Mouse (Mus musculus) C2C12 (cell line): ENCODE results near the gene Dpysl4. TPM values are rescaled to one million over a fixed set of nuclear protein-coding genes. Genes with fewer than 3 reads are reported as not detected.

Experiments used
- H3K27me3 ChIP-seq: one replicate; pipeline ENCODE4 v1.6.1; 2011; ENCODE audit not compliant: control insufficient read depth, insufficient read depth, insufficient read length
- H3K36me3 ChIP-seq: one replicate; pipeline ENCODE4 v1.6.1; 2011; ENCODE audit not compliant: control insufficient read depth, insufficient read depth
- H3K4me3 ChIP-seq: one replicate; pipeline ENCODE4 v1.5.1; 2011; ENCODE audit warnings: mild to moderate bottlenecking, control low read depth; ENCODE audit not compliant: poor library complexity, insufficient read depth, severe bottlenecking
- H3K79me2 ChIP-seq: one replicate; pipeline ENCODE4 v1.6.1; 2011; ENCODE audit not compliant: control insufficient read depth, insufficient read depth
- H3K79me3 ChIP-seq: one replicate; pipeline ENCODE4 v1.6.1; 2011; ENCODE audit warnings: low read depth, control low read depth
- H3ac ChIP-seq: one replicate; pipeline ENCODE3; 2011; ENCODE audit warnings: low read depth; ENCODE audit not compliant: control insufficient read depth, insufficient read length
- CEBPB ChIP-seq: IDR thresholded peaks from one replicate; pipeline ENCODE4 v1.6.1; 2011; ENCODE audit warnings: low read depth, mild to moderate bottlenecking, control low read depth, moderate library complexity
- CTCF ChIP-seq: IDR thresholded peaks from one replicate; pipeline ENCODE4 v1.5.1; 2011; ENCODE audit not compliant: control insufficient read depth, insufficient read depth, insufficient read length
- FOSL1 ChIP-seq: IDR thresholded peaks from one replicate; pipeline ENCODE4 v1.8.0; 2011; ENCODE audit warnings: mild to moderate bottlenecking, low read length; ENCODE audit not compliant: poor library complexity, insufficient read depth, severe bottlenecking
- MAX ChIP-seq: IDR thresholded peaks from one replicate; pipeline ENCODE4 v1.6.1; 2011; ENCODE audit warnings: mild to moderate bottlenecking, control low read depth
- MYOD1 ChIP-seq: IDR thresholded peaks from one replicate; pipeline ENCODE4 v1.6.1; 2011; ENCODE audit warnings: low read depth; ENCODE audit not compliant: control insufficient read depth, insufficient read length
- MYOG ChIP-seq: IDR thresholded peaks from one replicate; pipeline ENCODE4 v1.6.1; 2011; ENCODE audit not compliant: control insufficient read depth, insufficient read length; ENCODE audit errors: extremely low read depth
- USF1 ChIP-seq: IDR thresholded peaks from one replicate; pipeline ENCODE4 v1.6.1; 2011; ENCODE audit warnings: low read depth, mild to moderate bottlenecking, control low read depth, moderate library complexity
- polyA plus RNA-seq: library from polyadenylated mRNA; unstranded; fragments of >200 nt; fragmentation: generic; extraction: Trizol; gene quantifications from one replicate; pipeline ENCODE4 v1.2.1, GENCODE M21; 2012; ENCODE audit warnings: missing spikeins

The Dpysl4 gene
- polyA plus RNA-seq, 1 experiment, result not detected

DNA sequence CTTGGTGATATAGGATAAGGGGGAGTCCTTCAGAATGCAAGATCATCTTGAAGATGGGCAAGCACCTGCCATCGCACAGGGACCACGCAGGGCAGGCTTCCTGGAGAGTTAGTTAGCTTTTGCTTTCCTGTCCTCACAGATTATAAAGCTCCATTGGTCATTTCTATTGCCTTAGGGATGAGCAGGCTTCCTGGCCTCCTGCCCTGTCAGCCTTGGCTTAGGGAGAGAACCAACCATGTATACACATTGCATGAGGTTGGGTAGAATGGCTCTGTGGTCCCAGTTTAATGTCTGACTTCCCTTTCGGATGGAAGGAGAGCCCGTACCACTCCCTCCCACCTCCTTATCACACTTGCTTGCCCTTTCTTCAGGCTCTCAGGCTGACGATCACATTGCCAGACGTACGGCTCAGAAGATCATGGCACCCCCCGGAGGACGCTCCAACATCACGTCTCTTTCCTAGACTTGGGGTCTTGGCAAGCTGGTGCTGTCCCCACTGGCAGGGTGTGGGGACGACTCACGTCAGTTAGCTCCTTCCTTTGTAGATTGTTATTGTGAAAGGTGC, 14.8 kb downstream of the Dpysl4 start:
- no peaks in the 10 kb centered on the region for H3K79me3 ChIP-seq
- no peak overlapping the region for H3K4me3 ChIP-seq
- no peaks in the 10 kb centered on the region for H3K79me2 ChIP-seq
- H3K36me3 ChIP-seq, result no peaks in the 10 kb centered on the region
- TF ChIP-seq MAX (no peak), MYOD1 (no peak), CTCF (no peak), FOSL1 (no peak), USF1 (no peak), CEBPB (no peak), MYOG (no peak)
- peaks cover 61% of the 10 kb centered on the region for H3K27me3 ChIP-seq
- no peak overlapping the region for H3ac ChIP-seq

GRCm38 (mm10) chr7:139101286-139101804, 15.5 kb downstream of the Dpysl4 start:
- H3K27me3 ChIP-seq, result peaks cover 56% of the 10 kb centered on the region
- TF ChIP-seq CEBPB, result no peak
- TF ChIP-seq CTCF, result no peak
- no peak for TF ChIP-seq MYOG
- TF ChIP-seq MYOD1, result no peak
- TF ChIP-seq FOSL1, result no peak
- TF ChIP-seq USF1, result no peak
- no peak overlapping the region for H3ac ChIP-seq
- no peaks in the 10 kb centered on the region for H3K36me3 ChIP-seq
- H3K4me3 ChIP-seq, result no peak overlapping the region
- no peaks in the 10 kb centered on the region for H3K79me2 ChIP-seq
- no peaks in the 10 kb centered on the region for H3K79me3 ChIP-seq

DNA sequence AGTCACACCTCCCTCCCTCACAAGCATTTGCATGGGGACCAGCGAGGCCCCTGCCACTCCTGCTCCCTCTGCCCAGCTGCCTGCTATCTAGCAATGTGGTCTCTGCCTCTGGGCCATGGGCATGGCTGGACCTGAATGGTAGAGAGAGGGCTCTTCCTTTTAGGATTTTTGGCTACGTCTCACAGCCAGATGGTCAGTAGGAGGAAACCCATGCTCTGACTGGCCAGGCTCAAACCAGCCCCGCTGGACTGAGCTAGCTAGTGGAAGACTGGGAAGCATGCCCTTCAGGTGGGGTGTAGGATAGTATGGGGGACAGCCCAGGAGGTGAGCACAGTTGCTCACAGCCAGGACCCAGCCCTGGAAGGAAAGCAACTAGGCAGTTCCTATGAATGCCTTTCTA, 16.0 kb downstream of the Dpysl4 start:
- no peaks in the 10 kb centered on the region for H3K79me2 ChIP-seq
- peaks cover 52% of the 10 kb centered on the region for H3K27me3 ChIP-seq
- no peaks in the 10 kb centered on the region for H3K36me3 ChIP-seq
- H3K79me3 ChIP-seq, result no peaks in the 10 kb centered on the region
- H3K4me3 ChIP-seq, result no peak overlapping the region
- H3ac ChIP-seq, result no peak overlapping the region
- TF ChIP-seq USF1 (no peak), CTCF (no peak)

- Histone ChIP-seq H3K27me3 (peaks cover 34% of the 10 kb centered on the region), H3K4me3 (no peak overlapping the region), H3K79me3 (no peaks in the 10 kb centered on the region), H3K79me2 (no peaks in the 10 kb centered on the region), H3ac (no peak overlapping the region), H3K36me3 (no peaks in the 10 kb centered on the region)
- no peak for TF ChIP-seq CEBPB
- TF ChIP-seq CTCF, result no peak
- TF ChIP-seq MYOG, result no peak
- TF ChIP-seq FOSL1, result no peak
- TF ChIP-seq USF1, result no peak
- no peak for TF ChIP-seq MAX
- no peak for TF ChIP-seq MYOD1
Observed at GRCm38 (mm10) chr7:139103960-139104381, 18.2 kb downstream of the Dpysl4 start.

DNA sequence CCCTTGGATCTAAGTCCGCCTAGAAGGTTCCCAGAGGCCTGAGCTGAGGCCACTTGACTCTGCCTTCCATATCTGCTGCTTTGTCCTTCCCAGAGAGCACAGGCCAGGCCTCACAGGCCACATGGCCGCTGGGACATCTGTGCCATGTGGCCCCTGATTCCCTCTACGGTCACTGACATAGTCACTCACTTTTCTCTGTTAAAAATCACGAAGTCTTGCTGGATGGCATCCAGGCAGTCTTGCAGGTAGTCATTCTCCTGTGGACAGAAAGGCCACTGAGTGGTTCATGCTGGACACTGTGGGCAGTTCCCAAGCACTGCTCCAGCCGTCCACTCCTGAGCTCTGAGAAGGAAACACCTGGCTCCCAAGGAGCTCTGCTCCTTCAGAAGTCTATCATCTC, 19.3 kb downstream of the Dpysl4 start:
- Histone ChIP-seq H3K79me2 (no peaks in the 10 kb centered on the region), H3K79me3 (no peaks in the 10 kb centered on the region), H3K36me3 (no peaks in the 10 kb centered on the region), H3K4me3 (no peak overlapping the region), H3ac (no peak overlapping the region), H3K27me3 (peaks cover 25% of the 10 kb centered on the region)
- TF ChIP-seq CEBPB (no peak), USF1 (no peak), MYOG (no peak), CTCF (no peak), MAX (no peak), FOSL1 (no peak), MYOD1 (no peak)

- no peak for TF ChIP-seq CTCF
- no peak for TF ChIP-seq USF1
- no peak for TF ChIP-seq MYOG
- TF ChIP-seq MAX, result no peak
- TF ChIP-seq MYOD1, result no peak
- no peak for TF ChIP-seq FOSL1
- no peak for TF ChIP-seq CEBPB
- Histone ChIP-seq H3K79me2 (no peaks in the 10 kb centered on the region), H3K36me3 (no peaks in the 10 kb centered on the region), H3K4me3 (no peak overlapping the region), H3K27me3 (peaks cover 18% of the 10 kb centered on the region), H3ac (no peak overlapping the region), H3K79me3 (no peaks in the 10 kb centered on the region)
Observed at GRCm38 (mm10) chr7:139105705-139106104, 19.9 kb downstream of the Dpysl4 start.
